Mouse (Mus musculus) cortical plate, adult 2 months (tissue): ENCODE measurements around the gene Mllt1.

ENCODE experiments used
- CTCF ChIP-seq: fragments of 200-500 bp; IDR thresholded peaks from 2 replicates; pipeline ENCODE4 v1.5.1; 2011; ENCODE audit warnings: mild to moderate bottlenecking, control low read depth, low read length; ENCODE audit not compliant: insufficient read depth; ENCODE audit errors: extremely low read depth
- POLR2A ChIP-seq: fragments of 200-500 bp; IDR thresholded peaks from 2 replicates; pipeline ENCODE4 v1.6.1; 2011; ENCODE audit warnings: mild to moderate bottlenecking, low read length, control low read depth; ENCODE audit not compliant: insufficient read depth; ENCODE audit errors: extremely low read depth

GRCm38 (mm10) chr17:56870287-56870953 is 64.8 kb downstream of the Mllt1 start:
- TF ChIP-seq CTCF (no peak), POLR2A (no peak)
